Mouse (Mus musculus): ENCODE measurements around the gene Ccdc36.
A peak's percentile ranks its signal among the peaks of the same experiment; 100 is the strongest.

Gene Ccdc36

GRCm38 (mm10) chr9:108428384-108428783 lies at the start of gene Ccdc36:
Gene Ccdc36, minus strand, starts transcription at chr9:108428484.
- no peak for DNase-seq (ENCODE audit: low spot score in 2 of 2)

- no peak for DNase-seq (ENCODE audit: low spot score in 2 of 2)
Observed at GRCm38 (mm10) chr9:108474528-108474927, 46.2 kb upstream of the Ccdc36 start.

- no peak for DNase-seq (ENCODE audit: low spot score in 2 of 2)
Observed at GRCm38 (mm10) chr9:108469845-108470244, 41.6 kb upstream of the Ccdc36 start.

- DNase-seq (ENCODE audit: low spot score in 2 of 2): no peak
Observed at GRCm38 (mm10) chr9:108469430-108469829, 41.1 kb upstream of the Ccdc36 start.

GRCm38 (mm10) chr9:108466219-108466618 lies 37.9 kb upstream of the Ccdc36 start:
- no peak for DNase-seq (ENCODE audit: low spot score in 2 of 2)

GRCm38 (mm10) chr9:108463713-108464112 lies 35.4 kb upstream of the Ccdc36 start:
- DNase-seq (ENCODE audit: low spot score in 2 of 2): no peak

GRCm38 (mm10) chr9:108462192-108462591 lies 33.9 kb upstream of the Ccdc36 start:
- no peak for DNase-seq (ENCODE audit: low spot score in 2 of 2)

GRCm38 (mm10) chr9:108461675-108462074 lies 33.4 kb upstream of the Ccdc36 start:
- no peak for DNase-seq (ENCODE audit: low spot score in 2 of 2)

- DNase-seq (ENCODE audit: low spot score in 2 of 2): no peak
Observed at GRCm38 (mm10) chr9:108461181-108461631, 32.9 kb upstream of the Ccdc36 start, which contains the start of gene Klhdc8b. Gene Klhdc8b, minus strand, starts transcription at chr9:108461581.

- DNase-seq (ENCODE audit: low spot score in 2 of 2): peak; percentile 87
Observed at GRCm38 (mm10) chr9:108460319-108461178, 32.3 kb upstream of the Ccdc36 start, which contains the start of gene Ccdc71. Gene Ccdc71, plus strand, starts transcription at chr9:108460527.

GRCm38 (mm10) chr9:108459939-108460318 lies 31.6 kb upstream of the Ccdc36 start:
- no peak for DNase-seq (ENCODE audit: low spot score in 2 of 2)

- no peak for DNase-seq (ENCODE audit: low spot score in 2 of 2)
Observed at GRCm38 (mm10) chr9:108456953-108457352, 28.7 kb upstream of the Ccdc36 start.

- no peak for DNase-seq (ENCODE audit: low spot score in 2 of 2)
Observed at GRCm38 (mm10) chr9:108455747-108456571, 27.7 kb upstream of the Ccdc36 start.

- no peak for DNase-seq (ENCODE audit: low spot score in 2 of 2)
Observed at GRCm38 (mm10) chr9:108454429-108454828, 26.1 kb upstream of the Ccdc36 start.

GRCm38 (mm10) chr9:108453458-108453857 lies 25.2 kb upstream of the Ccdc36 start:
- DNase-seq (ENCODE audit: low spot score in 2 of 2): no peak

GRCm38 (mm10) chr9:108452911-108453310 lies 24.6 kb upstream of the Ccdc36 start:
- DNase-seq (ENCODE audit: low spot score in 2 of 2): no peak

GRCm38 (mm10) chr9:108452291-108452906 lies 24.1 kb upstream of the Ccdc36 start:
- peak; percentile 74 to 87 for DNase-seq (ENCODE audit: low spot score in 2 of 2)

GRCm38 (mm10) chr9:108451519-108452160 lies 23.4 kb upstream of the Ccdc36 start:
- no peak for DNase-seq (ENCODE audit: low spot score in 2 of 2)

GRCm38 (mm10) chr9:108451170-108451493 lies 22.8 kb upstream of the Ccdc36 start:
- DNase-seq (ENCODE audit: low spot score in 2 of 2): no peak

- DNase-seq (ENCODE audit: low spot score in 2 of 2): no peak
Observed at GRCm38 (mm10) chr9:108450292-108451169, 22.2 kb upstream of the Ccdc36 start.

GRCm38 (mm10) chr9:108449860-108450259 lies 21.6 kb upstream of the Ccdc36 start:
- DNase-seq (ENCODE audit: low spot score in 2 of 2): peak in 1 of 2 experiments; percentile 58
